ENCODE assay signal across 9 mouse cellular contexts in the genomic region with DNA sequence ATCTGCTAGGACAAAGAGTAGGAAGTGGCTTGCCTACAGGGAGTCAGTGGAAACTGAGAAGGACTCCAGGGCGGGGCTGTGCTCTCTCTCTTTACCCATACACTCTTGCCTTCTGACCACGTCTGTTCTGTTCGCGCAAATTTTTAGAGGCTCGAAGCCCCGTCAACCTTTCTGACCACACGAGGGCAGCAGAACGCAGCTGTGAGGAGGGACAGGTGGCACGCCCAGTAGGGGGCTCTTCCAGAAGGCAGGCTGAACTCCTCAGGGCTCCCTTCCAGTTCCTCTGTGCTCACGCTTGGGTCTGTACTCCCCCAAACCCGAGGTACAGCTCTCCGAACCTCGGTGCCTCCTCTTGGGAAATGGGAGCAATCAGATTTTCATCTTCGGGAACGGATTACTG.
DNase-seq lines count a peak whose midpoint lies in the region; ATAC-seq and TF ChIP-seq lines count a peak whose summit lies in the region.
"Had no signal": no experiment of that assay in that cellular context is flagged by ENCODE, and none has a peak within 500 bp of the region (broad histone marks: within the 10 kb centered on the region; RNA-seq: fewer than 3 reads in every experiment).

No protein-coding gene starts in this region.

- TF ChIP-seq CTCF in cerebellum, adult 2 months (IDR thresholded peaks at IDR 0.05; ENCODE audit: borderline replicate concordance, insufficient read depth, low read depth, low read length): peak; percentile 97
- peak; percentile 99 for TF ChIP-seq CTCF in intestine, postnatal 0 days (IDR thresholded peaks at IDR 0.05; ENCODE audit: low read depth)

- H3K27ac ChIP-seq in cerebellum, adult 2 months (ENCODE audit: insufficient read depth, low read length): peak overlapping the region; percentile 36; the same call in 1 of the 2 replicates
- H3K27ac ChIP-seq in intestine, postnatal 0 days (ENCODE audit: low read depth, low read length): no peak overlapping the region
- H3K27ac ChIP-seq in midbrain, embryonic 15.5 days: no peak overlapping the region
- H3K27ac ChIP-seq: macrophage had no signal

- TF ChIP-seq POLR2A in cerebellum, adult 2 months (IDR thresholded peaks at IDR 0.05; ENCODE audit: borderline replicate concordance, insufficient read depth, low read length): peak; percentile 31; the same call in 1 of the 2 replicates

- H3K27me3 ChIP-seq in cerebellum, adult 2 months (ENCODE audit: control insufficient read depth, insufficient read depth, low read length): no peaks in the 10 kb centered on the region
- peaks cover 37% of the 10 kb centered on the region for H3K27me3 ChIP-seq in intestine, postnatal 0 days (replicated peaks; ENCODE audit: control insufficient read depth, insufficient read depth, low read length)
- H3K27me3 ChIP-seq in midbrain, embryonic 15.5 days (replicated peaks): 0 out of 2 replicates have a peak, but pooled peaks cover 2% of the 10 kb centered on the region

- no peaks in the 10 kb centered on the region for H3K9me3 ChIP-seq in intestine, postnatal 0 days (ENCODE audit: control insufficient read depth)
- H3K9me3 ChIP-seq in midbrain, embryonic 15.5 days: no peaks in the 10 kb centered on the region

- no peak overlapping the region for H3K4me3 ChIP-seq in cerebellum, adult 2 months (replicated peaks; ENCODE audit: insufficient read depth, low read depth, low read length)
- H3K4me3 ChIP-seq in intestine, postnatal 0 days (ENCODE audit: low read depth, low read length): no peak overlapping the region
- H3K4me3 ChIP-seq in midbrain, embryonic 15.5 days: no peak overlapping the region

- H3K4me2 ChIP-seq in intestine, postnatal 0 days (replicated peaks; ENCODE audit: low read depth): no peak overlapping the region
- peak overlapping the region; percentile 76 for H3K4me2 ChIP-seq in midbrain, embryonic 15.5 days

- no peak for ATAC-seq in intestine, postnatal 0 days
- peak; percentile 21; the same call in 1 of the 2 replicates for ATAC-seq in midbrain, embryonic 15.5 days (replicated peaks)
- ATAC-seq in erythroblast, adult 5-6 weeks (replicated peaks; ENCODE audit: low FRiP score, poor library complexity, severe bottlenecking): no peak

- no peak overlapping the region for H3K9ac ChIP-seq in intestine, postnatal 0 days (ENCODE audit: low read depth, low read length)
- H3K9ac ChIP-seq in midbrain, embryonic 15.5 days: no peak overlapping the region; the same call in 1 of the 2 replicates

- peak; percentile 93 for DNase-seq in NIH3T3 (ENCODE audit: low read depth)
- DNase-seq in cerebellum, adult 2 months: peak; percentile 93 to 95
- peak; percentile 70 to 84 for DNase-seq in frontal cortex, postnatal 14 days (ENCODE audit: low spot score in 2 of 2)
- DNase-seq in left cerebral cortex, postnatal 4 days: peak; percentile 92
- DNase-seq in spleen, postnatal 10 days (ENCODE audit: low spot score in 2 of 2): peak; percentile 20 to 79

- H3K4me1 ChIP-seq in cerebellum, adult 2 months (ENCODE audit: control insufficient read depth, insufficient read depth, low read length): peaks cover 35% of the 10 kb centered on the region
- H3K4me1 ChIP-seq in intestine, postnatal 0 days (replicated peaks; ENCODE audit: control insufficient read depth, insufficient read depth, low read length): no peaks in the 10 kb centered on the region
- peaks cover 33% of the 10 kb centered on the region for H3K4me1 ChIP-seq in midbrain, embryonic 15.5 days

- intact Hi-C loops in left cerebral cortex, postnatal 4 days (cut with DNase I): loop anchor here (1.0 to 10.0 kb wide), 2 partner anchors 126 to 472 kb away; no protein-coding TSS in a partner anchor

- 3% methylated on average over 15 of the region's 15 CpGs for WGBS in cerebellum, adult 2 months
- WGBS in intestine, postnatal 0 days: 4% methylated on average over 15 of the region's 15 CpGs
- 2% methylated on average over 15 of the region's 15 CpGs for WGBS in midbrain, embryonic 15.5 days

- no peaks in the 10 kb centered on the region for H3K36me3 ChIP-seq in intestine, postnatal 0 days (ENCODE audit: control insufficient read depth, insufficient read depth)
- no peaks in the 10 kb centered on the region for H3K36me3 ChIP-seq in midbrain, embryonic 15.5 days (replicated peaks)
